16 mouse cellular contexts compared by ENCODE assay signal in genomic region chr6:118330496-118330895, GRCm38 (mm10).
"Had no signal": no experiment of that assay in that cellular context is flagged by ENCODE, and none has a peak within 500 bp of the region (broad histone marks: within the 10 kb centered on the region; RNA-seq: fewer than 3 reads in every experiment).

No protein-coding gene starts in this region.

- H3K36me3 ChIP-seq: neural tube, embryonic 13.5 days; neural tube, embryonic 15.5 days; stomach, embryonic 15.5 days had no signal

- H3K9me3 ChIP-seq: neural tube, embryonic 13.5 days; neural tube, embryonic 15.5 days; stomach, embryonic 15.5 days had no signal

- H3K27ac ChIP-seq: neural tube, embryonic 13.5 days; neural tube, embryonic 15.5 days; stomach, embryonic 15.5 days; stomach, postnatal 0 days had no signal

- H3K9ac ChIP-seq: neural tube, embryonic 13.5 days; neural tube, embryonic 15.5 days; stomach, embryonic 15.5 days had no signal

- H3K4me3 ChIP-seq: neural tube, embryonic 13.5 days; neural tube, embryonic 15.5 days; stomach, embryonic 15.5 days had no signal

- H3K27me3 ChIP-seq: neural tube, embryonic 13.5 days; neural tube, embryonic 15.5 days; stomach, embryonic 15.5 days had no signal

- H3K4me1 ChIP-seq: neural tube, embryonic 13.5 days; neural tube, embryonic 15.5 days; stomach, embryonic 15.5 days had no signal

- DNase-seq: retina, postnatal 1 day; right cerebral cortex, adult 18-20 months; right cerebral cortex, postnatal 14 days; right cerebral cortex, postnatal 25 days; right cerebral cortex, postnatal 4 days; spleen, adult 18-20 months; thymus, adult 18-20 months; thymus, adult 2 months; thymus, postnatal 14 days; thymus, postnatal 25 days; thymus, postnatal 36 days; thymus, postnatal 4 days had no signal
